Mouse (Mus musculus) kidney, adult 10 weeks (tissue): Measurements from ENCODE around the gene Slc26a11. TPM values are rescaled to one million over a fixed set of nuclear protein-coding genes. Genes with fewer than 3 reads are reported as not detected.

Experiments used
- polyA plus RNA-seq: library from polyadenylated mRNA; stranded (reverse); fragments of 350-450 nt; fragmentation: Illumina TruSeq; extraction: RNeasy Lipid Tissue Mini Kit (QIAGEN cat#74804); gene quantifications from one replicate; pipeline ENCODE4 v1.2.3, GENCODE M21; 2014; ENCODE audit warnings: low read depth, low replicate concordance

The Slc26a11 gene
- polyA plus RNA-seq, result 2.0 TPM

GRCm38 (mm10) chr11:119355443-119356385 lies at the start of gene Slc26a11, which contains the start of gene Sgsh:
Gene Slc26a11 (plus strand): TSS chr11:119355557.
Gene Sgsh (minus strand): TSS chr11:119355536.

GRCm38 (mm10) chr11:119307658-119307867 lies 47.8 kb upstream of the Slc26a11 start, which contains the start of gene Card14:
Gene Card14 (plus strand): TSS chr11:119307768.

GRCm38 (mm10) chr11:119392800-119393482 lies 37.6 kb downstream of the Slc26a11 start, which contains the start of gene Rnf213:
Gene Rnf213 (plus strand): TSS chr11:119393100.

Other genes starting within 250 kb of the Slc26a11 start
- 6.4 TPM for gene Tbc1d16, start 127.1 kb upstream of the Slc26a11 start, polyA plus RNA-seq
- gene Ccdc40, start 127.0 kb upstream of the Slc26a11 start, polyA plus RNA-seq, result not detected
- 0.24 TPM for gene Gaa, start 87.7 kb upstream of the Slc26a11 start, polyA plus RNA-seq
- gene Eif4a3, start 55.5 kb upstream of the Slc26a11 start, polyA plus RNA-seq, result 49.1 TPM
- not detected for gene Card14, start 47.8 kb upstream of the Slc26a11 start, polyA plus RNA-seq
- 1.5 TPM for gene Sgsh, start within 50 bp of the Slc26a11 start, polyA plus RNA-seq
- 18.4 TPM for gene Rnf213, start 37.5 kb downstream of the Slc26a11 start, polyA plus RNA-seq
- 0.28 TPM for gene Endov, start 135.8 kb downstream of the Slc26a11 start, polyA plus RNA-seq
- not detected for gene Nptx1, start 192.2 kb downstream of the Slc26a11 start, polyA plus RNA-seq
- 1.4 TPM for gene Rptor, start 247.3 kb downstream of the Slc26a11 start, polyA plus RNA-seq